Mouse (Mus musculus): ENCODE results near the gene Atp11a. TPM values are rescaled to one million over a fixed set of nuclear protein-coding genes. Genes with fewer than 3 reads are reported as not detected.

The Atp11a gene
- total and polyA plus RNA-seq, 2 experiments from 2014 or later, result 10.5 to 36.1 TPM

GRCm38 (mm10) chr8:12799099-12799498 lies 42.3 kb downstream of the Atp11a start:
- no peak overlapping the region for H3K4me2 ChIP-seq (ENCODE audit: low read depth)
- 75% methylated on average over 6 of the region's 6 CpGs for WGBS

GRCm38 (mm10) chr8:12799832-12800231 lies 43.0 kb downstream of the Atp11a start:
- Histone ChIP-seq H3K9ac (no peak overlapping the region), H3K36me3 (ENCODE audit: insufficient read depth) (no peaks in the 10 kb centered on the region), H3K27me3 (ENCODE audit: insufficient read depth, low read length) (no peaks in the 10 kb centered on the region), H3K4me2 (ENCODE audit: low read depth) (no peak overlapping the region), H3K27ac (ENCODE audit: low read depth, low read length) (no peak overlapping the region), H3K4me3 (ENCODE audit: low read depth, low read length) (no peak overlapping the region), H3K9me3 (ENCODE audit: low read length) (no peaks in the 10 kb centered on the region), H3K4me1 (ENCODE audit: insufficient read depth) (no peaks in the 10 kb centered on the region)
- ATAC-seq (no peak), DNase-seq (no peak)
- TF ChIP-seq CTCF (IDR thresholded peaks at IDR 0.05; ENCODE audit: low read depth), result no peak
- WGBS, result 74% methylated on average over 6 of the region's 6 CpGs

More at GRCm38 (mm10) chr8:12799099-12799498, 42.3 kb downstream of the Atp11a start:
- H3K27me3 ChIP-seq (ENCODE audit: insufficient read depth, low read length), result no peaks in the 10 kb centered on the region
- DNase-seq, result no peak
- H3K9me3 ChIP-seq (ENCODE audit: low read length), result no peaks in the 10 kb centered on the region
- H3K4me1 ChIP-seq (ENCODE audit: insufficient read depth), result no peaks in the 10 kb centered on the region
- H3K36me3 ChIP-seq (ENCODE audit: insufficient read depth), result no peaks in the 10 kb centered on the region
- H3K4me3 ChIP-seq (ENCODE audit: low read depth, low read length), result no peak overlapping the region
- no peak overlapping the region for H3K27ac ChIP-seq (ENCODE audit: low read depth, low read length)
- ATAC-seq, result no peak
- H3K9ac ChIP-seq, result no peak overlapping the region
- no peak for TF ChIP-seq CTCF (IDR thresholded peaks at IDR 0.05; ENCODE audit: low read depth)

- H3K9me3 ChIP-seq (ENCODE audit: low read length), result no peaks in the 10 kb centered on the region
- H3K27me3 ChIP-seq (ENCODE audit: insufficient read depth, low read length), result no peaks in the 10 kb centered on the region
- no peaks in the 10 kb centered on the region for H3K36me3 ChIP-seq (ENCODE audit: insufficient read depth)
- no peak overlapping the region for H3K27ac ChIP-seq (ENCODE audit: low read depth, low read length)
- H3K4me1 ChIP-seq (ENCODE audit: insufficient read depth), result no peaks in the 10 kb centered on the region
- no peak overlapping the region for H3K4me3 ChIP-seq (ENCODE audit: low read depth, low read length)
- DNase-seq (no peak), ATAC-seq (no peak)
- no peak for TF ChIP-seq CTCF (IDR thresholded peaks at IDR 0.05; ENCODE audit: low read depth)
- H3K9ac ChIP-seq, result no peak overlapping the region
- H3K4me2 ChIP-seq (ENCODE audit: low read depth), result no peak overlapping the region
- WGBS, result 75% methylated on average over 2 of the region's 2 CpGs
Observed at GRCm38 (mm10) chr8:12800246-12800645, 43.4 kb downstream of the Atp11a start.

- WGBS, result 78% methylated on average over 10 of the region's 10 CpGs
- Histone ChIP-seq H3K36me3 (ENCODE audit: insufficient read depth) (no peaks in the 10 kb centered on the region), H3K9me3 (ENCODE audit: low read length) (no peaks in the 10 kb centered on the region), H3K4me3 (ENCODE audit: low read depth, low read length) (no peak overlapping the region), H3K27me3 (ENCODE audit: insufficient read depth, low read length) (no peaks in the 10 kb centered on the region), H3K27ac (ENCODE audit: low read depth, low read length) (no peak overlapping the region), H3K4me1 (ENCODE audit: insufficient read depth) (no peaks in the 10 kb centered on the region), H3K4me2 (ENCODE audit: low read depth) (no peak overlapping the region), H3K9ac (no peak overlapping the region)
- no peak for TF ChIP-seq CTCF (IDR thresholded peaks at IDR 0.05; ENCODE audit: low read depth)
- DNase-seq (no peak), ATAC-seq (0 out of 2 replicates have a peak, but pooled peaks have one; percentile 10)
Observed at GRCm38 (mm10) chr8:12801586-12801985, 44.8 kb downstream of the Atp11a start.

GRCm38 (mm10) chr8:12803121-12803520 lies 46.3 kb downstream of the Atp11a start:
- Histone ChIP-seq H3K4me3 (ENCODE audit: low read depth, low read length) (no peak overlapping the region), H3K36me3 (ENCODE audit: insufficient read depth) (peaks cover 4% of the 10 kb centered on the region; the same call in 1 of the 2 replicates), H3K27me3 (ENCODE audit: insufficient read depth, low read length) (no peaks in the 10 kb centered on the region), H3K9me3 (ENCODE audit: low read length) (no peaks in the 10 kb centered on the region), H3K4me1 (ENCODE audit: insufficient read depth) (no peaks in the 10 kb centered on the region), H3K27ac (ENCODE audit: low read depth, low read length) (no peak overlapping the region), H3K9ac (no peak overlapping the region), H3K4me2 (ENCODE audit: low read depth) (no peak overlapping the region)
- TF ChIP-seq CTCF (IDR thresholded peaks at IDR 0.05; ENCODE audit: low read depth), result no peak
- no peak for ATAC-seq
- DNase-seq, result no peak
- WGBS, result 88% methylated on average over 10 of the region's 10 CpGs

- peaks cover 8% of the 10 kb centered on the region; the same call in 1 of the 2 replicates for H3K36me3 ChIP-seq (ENCODE audit: insufficient read depth)
- no peak overlapping the region for H3K9ac ChIP-seq
- H3K4me3 ChIP-seq (ENCODE audit: low read depth, low read length), result no peak overlapping the region
- H3K27ac ChIP-seq (ENCODE audit: low read depth, low read length), result no peak overlapping the region
- 80% methylated on average over 5 of the region's 5 CpGs for WGBS
- H3K4me1 ChIP-seq (ENCODE audit: insufficient read depth), result no peaks in the 10 kb centered on the region
- DNase-seq (no peak), ATAC-seq (no peak)
- no peak overlapping the region for H3K4me2 ChIP-seq (ENCODE audit: low read depth)
- H3K27me3 ChIP-seq (ENCODE audit: insufficient read depth, low read length), result no peaks in the 10 kb centered on the region
- no peaks in the 10 kb centered on the region for H3K9me3 ChIP-seq (ENCODE audit: low read length)
- TF ChIP-seq CTCF (IDR thresholded peaks at IDR 0.05; ENCODE audit: low read depth), result no peak
Observed at GRCm38 (mm10) chr8:12804909-12805308, 48.1 kb downstream of the Atp11a start.

- Histone ChIP-seq H3K27me3 (ENCODE audit: insufficient read depth, low read length) (no peaks in the 10 kb centered on the region), H3K27ac (ENCODE audit: low read depth, low read length) (no peak overlapping the region), H3K9ac (no peak overlapping the region), H3K4me1 (ENCODE audit: insufficient read depth) (no peaks in the 10 kb centered on the region), H3K4me3 (ENCODE audit: low read depth, low read length) (no peak overlapping the region), H3K9me3 (ENCODE audit: low read length) (no peaks in the 10 kb centered on the region), H3K4me2 (ENCODE audit: low read depth) (no peak overlapping the region), H3K36me3 (ENCODE audit: insufficient read depth) (peaks cover 9% of the 10 kb centered on the region; the same call in 1 of the 2 replicates)
- no peak for ATAC-seq
- no peak for DNase-seq
- WGBS, result 62% methylated on average over 4 of the region's 4 CpGs
- TF ChIP-seq CTCF (IDR thresholded peaks at IDR 0.05; ENCODE audit: low read depth), result no peak
Observed at GRCm38 (mm10) chr8:12805569-12805968, 48.8 kb downstream of the Atp11a start.
